Mouse (Mus musculus) hindbrain, postnatal 0 days (tissue): ENCODE measurements around the gene C2cd2l. TPM values are rescaled to one million over a fixed set of nuclear protein-coding genes. Genes with fewer than 3 reads are reported as not detected.

ENCODE experiments used
- ATAC-seq: fragments of 200-750 bp; cut with Nextera tagmentation; 2 replicates; pipeline ENCODE4 v1.8.0; 2017; ENCODE audit warnings: mild to moderate bottlenecking, moderate TSS enrichment, moderate library complexity
- DNase-seq: peaks from one replicate; pipeline ENCODE4 v3.0.0-alpha.2; 2015; ENCODE audit warnings: low spot score
- H3K27ac ChIP-seq: fragments of 300-500 bp; sonication (generic); 2 replicates; pipeline ENCODE4 v1.5.1; 2014; ENCODE audit warnings: mild to moderate bottlenecking
- H3K27me3 ChIP-seq: fragments of 300-500 bp; sonication (generic); 2 replicates; pipeline ENCODE4 v1.6.1; 2014; ENCODE audit warnings: low read length, mixed read lengths; ENCODE audit not compliant: insufficient read depth
- H3K36me3 ChIP-seq: fragments of 300-500 bp; sonication (generic); 2 replicates; pipeline ENCODE4 v1.6.1; 2014; ENCODE audit warnings: low read length, mixed read lengths; ENCODE audit not compliant: insufficient read depth
- H3K4me1 ChIP-seq: fragments of 300-500 bp; sonication (generic); 2 replicates; pipeline ENCODE4 v1.6.1; 2014; ENCODE audit warnings: antibody characterized with exemption, low read length, mixed read lengths; ENCODE audit not compliant: insufficient read depth
- H3K4me2 ChIP-seq: fragments of 300-500 bp; sonication (generic); 2 replicates; pipeline ENCODE4 v1.6.1; 2014; ENCODE audit warnings: low read depth, mild to moderate bottlenecking, low read length, moderate library complexity, mixed read lengths
- H3K4me3 ChIP-seq: fragments of 300-500 bp; sonication (generic); 2 replicates; pipeline ENCODE4 v1.5.1; 2014; ENCODE audit warnings: low read length
- H3K9ac ChIP-seq: fragments of 300-500 bp; sonication (generic); replicated peaks from 2 replicates; pipeline ENCODE4 v1.6.1; 2014; ENCODE audit warnings: mild to moderate bottlenecking, low read length, moderate library complexity, mixed read lengths
- H3K9me3 ChIP-seq: fragments of 300-500 bp; sonication (generic); 2 replicates; pipeline ENCODE4 v1.6.1; 2016; ENCODE audit warnings: low read length, mixed read lengths
- CTCF ChIP-seq: IDR thresholded peaks from 2 replicates; pipeline ENCODE4 v1.5.1; 2016; ENCODE audit warnings: antibody characterized with exemption, control low read depth, low read depth
- WGBS: fragments of 180-500 bp; shearing (Covaris S2); extraction: QIAGEN DNeasy Blood & Tissue Kit; methylation state at CpG from one replicate; pipeline ENCODE4 v1.1.7; 2014; 5-methylcytosine and 5-hydroxymethylcytosine counted together
- polyA plus RNA-seq: library from polyadenylated mRNA; unstranded; fragments of >200 nt; fragmentation: Nextera tagmentation; extraction: Ambion mirVana; gene quantifications from 2 replicates; pipeline ENCODE4 v1.2.1, GENCODE M21; 2015
- total RNA-seq: library from RNA; depleted of rRNA; stranded (reverse); fragments of >200 nt; gene quantifications from 2 replicates; pipeline ENCODE4 v1.2.3, GENCODE M21; 2014

The C2cd2l gene
- total and polyA plus RNA-seq, 2 experiments from 2014 or later: 22.8 to 55.6 TPM

GRCm38 (mm10) chr9:44288076-44288958 is 31.8 kb downstream of the C2cd2l start, which contains the start of gene Abcg4:
Gene Abcg4, minus strand, starts transcription at chr9:44288615.
- Histone ChIP-seq H3K4me1 (peaks cover 18% of the 10 kb centered on the region; the same call in 1 of the 2 replicates), H3K4me2 (peak within 1 kb of the TSS; percentile 91), H3K4me3 (peak within 1 kb of the TSS; percentile 89), H3K27ac (peak within 1 kb of the TSS; percentile 85), H3K27me3 (no peaks in the 10 kb centered on the region), H3K9ac (peak within 1 kb of the TSS; percentile 93), H3K9me3 (no peaks in the 10 kb centered on the region), H3K36me3 (peaks cover 6% of the 10 kb centered on the region; the same call in 1 of the 2 replicates)
- DNase-seq: peak; percentile 70
- ATAC-seq: peak; percentile 73
- under 1% methylated on average over 38 of the region's 38 CpGs for WGBS
- no peak for TF ChIP-seq CTCF

GRCm38 (mm10) chr9:44287401-44288075 is 32.5 kb downstream of the C2cd2l start:
- ATAC-seq: peak; percentile 66
- WGBS: under 1% methylated on average over 46 of the region's 47 CpGs
- peak overlapping the region; percentile 91 for H3K4me2 ChIP-seq

GRCm38 (mm10) chr9:44287003-44287400 is 33.1 kb downstream of the C2cd2l start:
- Histone ChIP-seq H3K9ac (peak overlapping the region; percentile 93), H3K27me3 (no peaks in the 10 kb centered on the region), H3K4me2 (peak overlapping the region; percentile 91), H3K4me3 (peak overlapping the region; percentile 89), H3K4me1 (peaks cover 18% of the 10 kb centered on the region; the same call in 1 of the 2 replicates), H3K36me3 (no peaks in the 10 kb centered on the region; the same call in 1 of the 2 replicates), H3K27ac (peak overlapping the region; percentile 85), H3K9me3 (no peaks in the 10 kb centered on the region)
- DNase-seq (peak; percentile 12), ATAC-seq (peak; percentile 7; the same call in 1 of the 2 replicates)
- TF ChIP-seq CTCF: no peak
- 8% methylated on average over 11 of the region's 11 CpGs for WGBS

More at GRCm38 (mm10) chr9:44287401-44288075, 32.5 kb downstream of the C2cd2l start:
- H3K9me3 ChIP-seq: no peaks in the 10 kb centered on the region
- H3K9ac ChIP-seq: peak overlapping the region; percentile 93
- peaks cover 18% of the 10 kb centered on the region; the same call in 1 of the 2 replicates for H3K4me1 ChIP-seq
- no peak for TF ChIP-seq CTCF
- no peaks in the 10 kb centered on the region for H3K27me3 ChIP-seq
- DNase-seq: peak; percentile 65
- peak overlapping the region; percentile 85 for H3K27ac ChIP-seq
- no peaks in the 10 kb centered on the region; the same call in 1 of the 2 replicates for H3K36me3 ChIP-seq
- peak overlapping the region; percentile 89 for H3K4me3 ChIP-seq

GRCm38 (mm10) chr9:44286256-44286850 is 33.7 kb downstream of the C2cd2l start:
- H3K4me1 ChIP-seq: peaks cover 18% of the 10 kb centered on the region; the same call in 1 of the 2 replicates
- H3K9ac ChIP-seq: peak overlapping the region; percentile 41; the same call in 1 of the 2 replicates
- DNase-seq (no peak), ATAC-seq (no peak)
- peak overlapping the region; percentile 91 for H3K4me2 ChIP-seq
- 9% methylated on average over 6 of the region's 6 CpGs for WGBS
- no peak overlapping the region for H3K27ac ChIP-seq
- no peaks in the 10 kb centered on the region for H3K9me3 ChIP-seq
- H3K4me3 ChIP-seq: peak overlapping the region; percentile 89
- no peak for TF ChIP-seq CTCF
- no peaks in the 10 kb centered on the region for H3K27me3 ChIP-seq
- peaks cover 5% of the 10 kb centered on the region for H3K36me3 ChIP-seq

- no peak for ATAC-seq
These were observed 36.9 kb downstream of the C2cd2l start for GRCm38 (mm10) chr9:44283183-44283582.

GRCm38 (mm10) chr9:44269973-44270372 is 50.1 kb downstream of the C2cd2l start:
- H3K27me3 ChIP-seq: no peaks in the 10 kb centered on the region
- H3K9ac ChIP-seq: no peak overlapping the region
- ATAC-seq (no peak), DNase-seq (no peak)
- 78% methylated on average over 4 of the region's 4 CpGs for WGBS
- H3K4me3 ChIP-seq: no peak overlapping the region
- H3K36me3 ChIP-seq: peaks cover 15% of the 10 kb centered on the region; the same call in 1 of the 2 replicates
- no peak overlapping the region for H3K27ac ChIP-seq
- peaks cover 6% of the 10 kb centered on the region for H3K4me1 ChIP-seq
- H3K4me2 ChIP-seq: no peak overlapping the region
- H3K9me3 ChIP-seq: no peaks in the 10 kb centered on the region
- no peak for TF ChIP-seq CTCF

More at GRCm38 (mm10) chr9:44283183-44283582, 36.9 kb downstream of the C2cd2l start:
- no peak for TF ChIP-seq CTCF
- no peaks in the 10 kb centered on the region for H3K27me3 ChIP-seq
- H3K4me2 ChIP-seq: no peak overlapping the region
- H3K36me3 ChIP-seq: peaks cover 31% of the 10 kb centered on the region
- no peak overlapping the region for H3K9ac ChIP-seq
- WGBS: 73% methylated on average over 5 of the region's 5 CpGs
- no peak overlapping the region for H3K27ac ChIP-seq
- peaks cover 9% of the 10 kb centered on the region; the same call in 1 of the 2 replicates for H3K4me1 ChIP-seq
- no peaks in the 10 kb centered on the region for H3K9me3 ChIP-seq
- H3K4me3 ChIP-seq: no peak overlapping the region
- no peak for DNase-seq
